Mouse (Mus musculus): ENCODE data around the gene Hist1h2bf.
A peak's percentile ranks its signal among the peaks of the same experiment; 100 is the strongest.
"Not testable (repeated sequence)": the region's sequence is repeated elsewhere in the genome, so short reads cannot be mapped to it uniquely, and the experiment has no call there.

Hist1h2bf gene

GRCm38 (mm10) chr13:23586099-23586939, 12.3 kb upstream of the Hist1h2bf start:
- no peak for DNase-seq

GRCm38 (mm10) chr13:23585442-23586098, 11.6 kb upstream of the Hist1h2bf start:
- DNase-seq: peak; percentile 82

- peak; percentile 73 for DNase-seq
Observed at GRCm38 (mm10) chr13:23585029-23585441, 11.0 kb upstream of the Hist1h2bf start.

GRCm38 (mm10) chr13:23584331-23584730, 10.3 kb upstream of the Hist1h2bf start:
- no peak for DNase-seq

- no peak for DNase-seq
Observed at GRCm38 (mm10) chr13:23583387-23584068, 9.5 kb upstream of the Hist1h2bf start.

- no peak for DNase-seq
Observed at GRCm38 (mm10) chr13:23582219-23583056, 8.4 kb upstream of the Hist1h2bf start.

- peak; percentile 96 for DNase-seq
Observed at GRCm38 (mm10) chr13:23581408-23582218, 7.6 kb upstream of the Hist1h2bf start, which contains the start of gene Hist1h4d. Gene Hist1h4d (plus strand): TSS chr13:23581598.

- no peak for DNase-seq
Observed at GRCm38 (mm10) chr13:23577835-23578234, 3.8 kb upstream of the Hist1h2bf start.

- no peak for DNase-seq
Observed at GRCm38 (mm10) chr13:23576906-23577639, 3.1 kb upstream of the Hist1h2bf start.

- DNase-seq: no peak
Observed at GRCm38 (mm10) chr13:23576351-23576881, 2.4 kb upstream of the Hist1h2bf start.

- not testable (repeated sequence) for DNase-seq
Observed at GRCm38 (mm10) chr13:23575864-23576313, 1.9 kb upstream of the Hist1h2bf start.

GRCm38 (mm10) chr13:23575271-23575851, 1.4 kb upstream of the Hist1h2bf start, which contains the start of gene Hist1h3d:
Gene Hist1h3d (plus strand): TSS chr13:23575763.
- DNase-seq: peak; percentile 72

- not testable (repeated sequence) for DNase-seq
Observed at GRCm38 (mm10) chr13:23574546-23575170, 662 bp upstream of the Hist1h2bf start.

- DNase-seq: not testable (repeated sequence)
Observed at GRCm38 (mm10) chr13:23573034-23573897, 730 bp downstream of the Hist1h2bf start.

- no peak for DNase-seq
Observed at GRCm38 (mm10) chr13:23572218-23573033, 1.6 kb downstream of the Hist1h2bf start.

GRCm38 (mm10) chr13:23571504-23572217, 2.3 kb downstream of the Hist1h2bf start:
- DNase-seq: not testable (repeated sequence)

GRCm38 (mm10) chr13:23571022-23571503, 2.9 kb downstream of the Hist1h2bf start, which contains the start of the genes Hist1h2ae and Hist1h2bg:
Gene Hist1h2ae (minus strand): TSS chr13:23571220.
Gene Hist1h2bg (plus strand): TSS chr13:23571396.
- DNase-seq: peak; percentile 76

Data from right cerebral cortex, adult 18-20 months (tissue).